Comparison of ENCODE assay signal across 18 mouse cellular contexts in the genomic region with DNA sequence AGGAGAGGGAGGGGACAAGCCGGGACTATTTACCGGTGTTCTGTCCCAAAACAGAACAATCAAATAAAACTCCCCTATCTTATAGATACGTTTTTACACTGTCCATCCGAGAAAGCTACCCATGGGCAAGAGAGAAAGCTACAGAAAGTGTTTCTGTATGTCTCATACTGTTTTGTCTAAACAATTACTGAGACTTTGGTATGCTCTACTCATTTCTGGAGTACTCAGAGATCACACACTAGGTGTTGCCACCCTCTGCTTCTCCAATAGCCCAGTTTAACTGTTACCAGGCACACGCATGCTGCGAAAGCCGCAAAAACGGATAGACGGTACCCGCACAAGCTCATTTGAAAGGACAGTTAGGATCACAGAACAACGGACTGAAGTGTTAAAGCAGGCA. TPM values are rescaled to one million over a fixed set of nuclear protein-coding genes. Genes with fewer than 3 reads are reported as not detected.
A peak's percentile ranks its signal among the peaks of the same experiment; 100 is the strongest.
DNase-seq lines count a peak whose midpoint lies in the region; ATAC-seq and TF ChIP-seq lines count a peak whose summit lies in the region.
"Had no signal": no experiment of that assay in that cellular context is flagged by ENCODE, and none has a peak within 500 bp of the region (broad histone marks: within the 10 kb centered on the region; RNA-seq: fewer than 3 reads in every experiment).

No protein-coding gene starts in this region.

- H3K27me3 ChIP-seq in hindbrain, postnatal 0 days (ENCODE audit: insufficient read depth, low read length) = no peaks in the 10 kb centered on the region
- no peaks in the 10 kb centered on the region for H3K27me3 ChIP-seq in hindbrain, embryonic 12.5 days
- no peaks in the 10 kb centered on the region for H3K27me3 ChIP-seq in lung, embryonic 14.5 days (ENCODE audit: insufficient read depth, low read length)
- no peaks in the 10 kb centered on the region for H3K27me3 ChIP-seq in stomach, embryonic 15.5 days (replicated peaks)
- no peaks in the 10 kb centered on the region for H3K27me3 ChIP-seq in stomach, postnatal 0 days (ENCODE audit: control insufficient read depth, insufficient read depth, low read length)
- H3K27me3 ChIP-seq: embryonic facial prominence, embryonic 12.5 days; forebrain, embryonic 13.5 days; heart, embryonic 13.5 days; Patski had no signal

- WGBS in hindbrain, postnatal 0 days = 85% methylated on average over 11 of the region's 11 CpGs
- WGBS in hindbrain, embryonic 12.5 days = 91% methylated on average over 11 of the region's 11 CpGs
- WGBS in lung, embryonic 14.5 days = 80% methylated on average over 11 of the region's 11 CpGs
- 85% methylated on average over 11 of the region's 11 CpGs for WGBS in stomach, embryonic 15.5 days
- WGBS in stomach, postnatal 0 days = 81% methylated on average over 11 of the region's 11 CpGs

- no peak overlapping the region for H3K9ac ChIP-seq in hindbrain, postnatal 0 days (replicated peaks; ENCODE audit: low read length)
- no peak overlapping the region for H3K9ac ChIP-seq in hindbrain, embryonic 12.5 days
- H3K9ac ChIP-seq in lung, embryonic 14.5 days = no peak overlapping the region
- H3K9ac ChIP-seq in stomach, embryonic 15.5 days = no peak overlapping the region
- no peak overlapping the region for H3K9ac ChIP-seq in stomach, postnatal 0 days (ENCODE audit: low read length)
- H3K9ac ChIP-seq: embryonic facial prominence, embryonic 12.5 days; forebrain, embryonic 13.5 days; heart, embryonic 13.5 days had no signal

- no peak for ATAC-seq in hindbrain, postnatal 0 days
- no peak for ATAC-seq in hindbrain, embryonic 12.5 days (ENCODE audit: low FRiP score)
- ATAC-seq in lung, embryonic 14.5 days (ENCODE audit: insufficient read depth) = no peak
- no peak for ATAC-seq in stomach, embryonic 15.5 days (ENCODE audit: insufficient read depth, low FRiP score, low read depth)
- no peak for ATAC-seq in stomach, postnatal 0 days (ENCODE audit: low FRiP score, low TSS enrichment)
- ATAC-seq in granulocyte monocyte progenitor cell, adult 5-6 weeks (replicated peaks; ENCODE audit: poor library complexity, severe bottlenecking) = no peak
- ATAC-seq: activated CD4-positive, CD25-positive, alpha-beta regulatory T cell, adult 4 months; forebrain, embryonic 13.5 days; Patski had no signal

- peak overlapping the region; percentile 8; the same call in 1 of the 2 replicates for H3K4me2 ChIP-seq in hindbrain, postnatal 0 days (ENCODE audit: low read depth, low read length)
- no peak overlapping the region for H3K4me2 ChIP-seq in hindbrain, embryonic 12.5 days (replicated peaks)
- H3K4me2 ChIP-seq in lung, embryonic 14.5 days = no peak overlapping the region
- H3K4me2 ChIP-seq in stomach, embryonic 15.5 days = no peak overlapping the region
- no peak overlapping the region for H3K4me2 ChIP-seq in stomach, postnatal 0 days (replicated peaks; ENCODE audit: low read depth)
- H3K4me2 ChIP-seq: embryonic facial prominence, embryonic 12.5 days; forebrain, embryonic 13.5 days; heart, embryonic 13.5 days had no signal

- no peak overlapping the region for H3K4me3 ChIP-seq in hindbrain, postnatal 0 days (ENCODE audit: low read length)
- H3K4me3 ChIP-seq in hindbrain, embryonic 12.5 days = no peak overlapping the region
- no peak overlapping the region for H3K4me3 ChIP-seq in lung, embryonic 14.5 days (ENCODE audit: low read depth, low read length)
- H3K4me3 ChIP-seq in stomach, embryonic 15.5 days (replicated peaks) = no peak overlapping the region
- H3K4me3 ChIP-seq in stomach, postnatal 0 days (ENCODE audit: low read depth, low read length) = no peak overlapping the region
- H3K4me3 ChIP-seq: embryonic facial prominence, embryonic 12.5 days; forebrain, embryonic 13.5 days; gastrocnemius, adult 2 months; heart, embryonic 13.5 days had no signal

- peaks cover 47% of the 10 kb centered on the region for H3K4me1 ChIP-seq in hindbrain, postnatal 0 days (ENCODE audit: insufficient read depth, low read length)
- H3K4me1 ChIP-seq in hindbrain, embryonic 12.5 days = peaks cover 54% of the 10 kb centered on the region
- peaks cover 52% of the 10 kb centered on the region for H3K4me1 ChIP-seq in lung, embryonic 14.5 days (ENCODE audit: insufficient read depth)
- H3K4me1 ChIP-seq in stomach, embryonic 15.5 days = peaks cover 79% of the 10 kb centered on the region
- H3K4me1 ChIP-seq in stomach, postnatal 0 days (replicated peaks; ENCODE audit: control insufficient read depth, insufficient read depth) = peaks cover 25% of the 10 kb centered on the region

- DNase-seq in hindbrain, postnatal 0 days (ENCODE audit: low spot score) = no peak
- no peak for DNase-seq in lung, embryonic 14.5 days
- no peak for DNase-seq in lung, postnatal 14 days
- no peak for DNase-seq in stomach, postnatal 0 days (ENCODE audit: low spot score)
- DNase-seq: adrenal gland, postnatal 14 days; cerebellum, adult 11-12 months; cerebellum, adult 9-10 months; gastrocnemius, adult 2 months; gastrocnemius, postnatal 25 days; heart, postnatal 36 days had no signal

- TF ChIP-seq CTCF in hindbrain, postnatal 0 days (IDR thresholded peaks at IDR 0.05; ENCODE audit: low read depth) = no peak
- TF ChIP-seq CTCF in lung, embryonic 14.5 days (IDR thresholded peaks at IDR 0.05; ENCODE audit: low read depth) = no peak
- TF ChIP-seq CTCF in stomach, postnatal 0 days (IDR thresholded peaks at IDR 0.05; ENCODE audit: low read depth) = no peak

- no peaks in the 10 kb centered on the region for H3K36me3 ChIP-seq in hindbrain, postnatal 0 days (ENCODE audit: insufficient read depth, low read length)
- H3K36me3 ChIP-seq in hindbrain, embryonic 12.5 days = no peaks in the 10 kb centered on the region
- 0 out of 2 replicates have a peak, but pooled peaks cover 5% of the 10 kb centered on the region for H3K36me3 ChIP-seq in lung, embryonic 14.5 days (ENCODE audit: insufficient read depth)
- no peaks in the 10 kb centered on the region for H3K36me3 ChIP-seq in stomach, embryonic 15.5 days
- no peaks in the 10 kb centered on the region; the same call in 1 of the 2 replicates for H3K36me3 ChIP-seq in stomach, postnatal 0 days (ENCODE audit: control insufficient read depth, insufficient read depth, low read length)
- H3K36me3 ChIP-seq: embryonic facial prominence, embryonic 12.5 days had no signal

- peak overlapping the region; percentile 51; the same call in 1 of the 2 replicates for H3K27ac ChIP-seq in hindbrain, postnatal 0 days
- no peak overlapping the region for H3K27ac ChIP-seq in hindbrain, embryonic 12.5 days
- 0 out of 2 replicates have a peak overlapping the region, but pooled peaks have one; percentile 3 for H3K27ac ChIP-seq in lung, embryonic 14.5 days (ENCODE audit: low read depth)
- H3K27ac ChIP-seq in stomach, embryonic 15.5 days = 0 out of 2 replicates have a peak overlapping the region, but pooled peaks have one; percentile 48
- H3K27ac ChIP-seq in stomach, postnatal 0 days (replicated peaks) = no peak overlapping the region; the same call in 1 of the 2 replicates
- H3K27ac ChIP-seq: embryonic facial prominence, embryonic 12.5 days; forebrain, embryonic 13.5 days; gastrocnemius, adult 2 months; heart, embryonic 13.5 days had no signal

- no peak for TF ChIP-seq EP300 in stomach, postnatal 0 days (optimal IDR thresholded peaks at IDR 0.05)

- H3K9me3 ChIP-seq in hindbrain, postnatal 0 days (ENCODE audit: low read length) = no peaks in the 10 kb centered on the region
- no peaks in the 10 kb centered on the region for H3K9me3 ChIP-seq in hindbrain, embryonic 12.5 days (replicated peaks)
- no peaks in the 10 kb centered on the region for H3K9me3 ChIP-seq in lung, embryonic 14.5 days (ENCODE audit: low read depth, low read length)
- no peaks in the 10 kb centered on the region for H3K9me3 ChIP-seq in stomach, embryonic 15.5 days
- no peaks in the 10 kb centered on the region for H3K9me3 ChIP-seq in stomach, postnatal 0 days (ENCODE audit: control insufficient read depth, low read length)
- H3K9me3 ChIP-seq: embryonic facial prominence, embryonic 12.5 days; forebrain, embryonic 13.5 days; heart, embryonic 13.5 days had no signal

RNA-seq across cellular contexts. Expression of a gene that starts 17.2 kb away (rescaled TPM):
- 36.3 and 45.3 TPM in 2 replicates for total RNA-seq in hindbrain, postnatal 0 days (2014; rRNA removed)
- polyA plus RNA-seq in hindbrain, postnatal 0 days (2015; fragmentation: Nextera tagmentation; extraction: Ambion mirVana) = 15.3 and 19.2 TPM in 2 replicates
- polyA plus RNA-seq in hindbrain, embryonic 12.5 days (2016; fragmentation: Nextera tagmentation; extraction: Ambion mirVana) = 14.3 and 15.6 TPM in 2 replicates
- polyA plus RNA-seq in lung, embryonic 14.5 days (2014; fragmentation: Nextera tagmentation; extraction: Ambion mirVana) = 37.2 and 39.8 TPM in 2 replicates
- 21.3 and 23.4 TPM in 2 replicates for polyA plus RNA-seq in stomach, embryonic 15.5 days (2015; fragmentation: Nextera tagmentation; extraction: Ambion mirVana)
- 12.9 and 13.3 TPM in 2 replicates for polyA plus RNA-seq in stomach, postnatal 0 days (2015; fragmentation: Nextera tagmentation; extraction: Ambion mirVana)
- total RNA-seq in granulocyte monocyte progenitor cell, adult 5-6 weeks (2014; fragmentation: Nextera tagmentation) = 33.6 and 43.6 TPM in 2 replicates
- total RNA-seq in granulocyte monocyte progenitor cell, adult 5-6 weeks (2017) = 54.3 and 66.2 TPM in 2 replicates

Comparison
In these comparisons a context has a peak if more than half of its experiments do, and no peak if none do; other contexts are left out.
1. H3K27ac ChIP-seq: peak in hindbrain, postnatal 0 days (single experiment), lung, embryonic 14.5 days (single experiment) and stomach, embryonic 15.5 days (single experiment); none in hindbrain, embryonic 12.5 days (single experiment) and stomach, postnatal 0 days (single experiment).